Mouse (Mus musculus) T-cell, adult 2 months (primary cell): ENCODE results near the gene Ttll11.

Experiments
- DNase-seq: peaks from one replicate; pipeline ENCODE4 v3.0.0; 2022; ENCODE audit warnings: low spot score

The Ttll11 gene

GRCm38 (mm10) chr2:35899712-35900111 lies 80.0 kb downstream of the Ttll11 start:
- DNase-seq: no peak

- no peak for DNase-seq
These were observed 80.6 kb downstream of the Ttll11 start for GRCm38 (mm10) chr2:35899135-35899474.

GRCm38 (mm10) chr2:35898425-35899134 lies 81.1 kb downstream of the Ttll11 start:
- no peak for DNase-seq

DNA sequence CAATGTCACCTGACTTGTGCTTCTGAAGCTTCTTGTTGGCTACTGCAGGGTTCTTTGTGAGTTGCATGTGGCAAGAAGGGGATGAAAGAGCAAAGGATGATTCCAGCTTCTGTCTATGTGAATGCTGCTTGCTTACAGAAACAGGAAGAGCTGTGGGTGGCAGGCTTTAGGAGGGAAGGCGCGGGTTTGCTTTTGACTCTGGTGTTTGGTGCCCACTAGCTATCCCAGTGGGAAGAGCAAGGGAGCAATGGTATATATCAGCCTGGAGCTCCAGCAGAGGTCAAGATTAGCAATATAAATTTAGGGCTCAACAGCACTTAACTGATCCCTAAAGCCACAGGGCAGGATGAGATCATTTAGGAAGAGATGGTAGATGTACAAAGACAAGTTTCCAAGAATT lies 82.6 kb downstream of the Ttll11 start:
- DNase-seq: no peak

- DNase-seq: no peak
These were observed 85.2 kb downstream of the Ttll11 start for GRCm38 (mm10) chr2:35894512-35894911.

GRCm38 (mm10) chr2:35890635-35891034 lies 89.1 kb downstream of the Ttll11 start:
- DNase-seq: no peak

DNA sequence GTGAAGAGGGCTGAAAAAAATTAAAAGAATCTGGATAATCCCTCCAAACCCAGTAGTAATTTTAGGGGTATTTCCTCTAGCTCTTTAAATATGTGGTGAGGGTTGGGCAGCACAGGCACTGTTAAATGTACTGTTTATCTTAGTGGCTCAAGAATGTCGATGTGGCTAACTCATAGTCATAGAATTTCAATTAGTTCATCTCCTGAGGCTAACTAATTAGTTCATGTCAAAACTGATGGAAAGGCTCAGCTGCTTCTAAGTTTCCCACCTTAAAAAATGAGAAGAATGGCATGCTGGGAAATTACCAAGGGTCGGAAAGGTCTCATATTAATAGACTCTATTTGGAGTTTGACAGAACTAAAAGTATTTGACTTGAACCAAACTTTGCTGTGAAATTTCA lies 89.9 kb downstream of the Ttll11 start:
- no peak for DNase-seq

DNA sequence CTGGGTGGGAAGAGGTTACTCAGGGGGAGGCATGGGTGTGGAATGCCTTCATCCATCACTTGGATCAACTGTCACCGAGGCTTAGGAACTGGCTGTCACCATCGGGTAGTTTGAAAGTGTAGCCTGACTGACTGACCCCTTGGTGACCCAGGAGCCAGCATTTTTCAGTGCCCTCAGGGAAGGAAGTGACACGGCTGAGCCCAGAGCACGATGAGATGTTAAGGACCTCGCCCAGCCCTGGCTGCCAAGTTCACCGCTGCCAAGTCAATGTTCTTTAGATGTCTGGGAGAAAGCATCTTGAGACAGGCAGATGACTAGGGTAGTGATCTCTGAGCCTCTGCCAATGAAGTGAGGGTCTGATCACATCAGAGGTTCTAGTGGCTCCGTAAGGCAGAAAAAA lies 95.4 kb downstream of the Ttll11 start:
- no peak for DNase-seq

- no peak for DNase-seq
These were observed 97.3 kb downstream of the Ttll11 start for GRCm38 (mm10) chr2:35882336-35882987.

DNA sequence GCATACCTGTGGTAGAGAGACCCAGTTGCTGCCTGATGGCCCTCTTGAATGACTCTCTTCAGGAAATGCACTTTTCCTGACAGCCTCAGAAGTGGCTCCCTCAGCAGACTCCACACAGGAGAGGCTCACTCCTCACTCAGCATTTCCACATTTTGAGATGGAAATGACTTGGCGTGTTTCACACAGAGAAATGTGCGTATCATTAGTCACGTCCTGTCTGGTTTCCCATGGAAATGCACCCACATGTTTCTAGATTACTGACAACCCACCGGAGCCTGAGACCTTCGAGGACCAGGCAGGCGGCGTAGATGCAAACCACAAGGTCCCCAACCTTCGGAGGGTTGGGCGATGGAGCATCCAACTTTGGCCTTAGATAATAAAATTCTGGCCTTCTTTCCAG lies 97.8 kb downstream of the Ttll11 start:
- no peak for DNase-seq

GRCm38 (mm10) chr2:35880362-35880761 lies 99.4 kb downstream of the Ttll11 start:
- no peak for DNase-seq

DNA sequence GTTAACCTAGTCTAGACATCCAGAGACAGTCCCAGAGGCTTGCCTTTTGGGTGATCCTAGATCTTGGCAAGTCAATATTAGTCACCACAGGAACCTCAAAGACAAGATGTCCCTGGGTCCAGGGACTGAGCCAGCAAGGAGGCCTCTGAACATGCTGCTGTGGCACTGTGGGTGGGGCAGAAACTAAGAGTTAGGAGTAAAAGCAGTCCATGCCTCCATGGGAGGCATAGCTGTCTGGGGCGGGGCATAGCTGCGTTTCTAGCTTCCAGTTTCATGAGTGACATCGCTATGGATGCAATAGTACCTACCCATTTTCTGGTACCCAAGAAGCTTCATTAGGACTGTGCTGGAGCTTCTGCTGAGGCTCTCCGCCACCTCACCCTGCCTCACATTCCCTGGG lies 99.8 kb downstream of the Ttll11 start:
- DNase-seq: no peak

DNA sequence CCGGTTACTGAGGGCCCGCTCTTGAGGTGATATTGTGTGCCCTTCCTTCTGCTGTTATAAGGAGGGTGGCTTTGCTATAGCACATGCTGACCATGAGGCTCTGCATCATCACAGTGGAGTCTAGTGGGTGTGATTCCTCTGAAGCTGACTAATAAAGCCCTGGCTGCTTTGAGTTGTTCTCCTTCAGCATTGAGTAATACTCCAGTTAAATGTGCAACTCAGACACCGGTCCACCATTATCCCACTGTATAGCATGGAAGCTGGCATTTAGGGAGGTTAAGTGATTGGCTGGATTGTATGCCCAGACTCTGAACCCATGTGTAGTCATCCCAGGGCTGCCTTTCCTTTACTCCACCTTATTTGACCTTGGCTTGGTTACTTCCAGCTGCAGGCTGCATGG lies 101.2 kb downstream of the Ttll11 start:
- no peak for DNase-seq

GRCm38 (mm10) chr2:35875572-35875971 lies 104.1 kb downstream of the Ttll11 start:
- DNase-seq: no peak

- DNase-seq: no peak
These were observed 105.3 kb downstream of the Ttll11 start for GRCm38 (mm10) chr2:35874421-35874820.

- DNase-seq: no peak
These were observed 110.5 kb downstream of the Ttll11 start for GRCm38 (mm10) chr2:35869165-35869564.

DNA sequence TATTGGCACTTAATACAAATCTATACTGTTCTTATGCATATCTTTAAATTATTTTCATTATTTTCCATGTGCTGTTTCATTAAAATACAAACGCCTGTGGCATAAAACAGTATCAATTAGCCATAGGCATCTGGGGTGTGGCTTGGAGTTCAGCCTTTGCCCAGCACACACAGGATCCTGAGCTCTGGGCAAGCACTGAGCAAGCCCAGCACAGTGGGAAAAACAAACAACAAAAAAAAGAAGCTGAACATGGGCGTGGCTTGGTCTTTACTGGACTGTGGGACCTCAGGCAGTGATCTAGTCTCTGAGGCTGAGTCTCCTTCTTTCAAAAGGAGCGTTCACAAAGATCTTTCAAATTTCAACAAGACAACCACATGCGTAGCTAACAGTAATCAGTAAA lies 116.4 kb downstream of the Ttll11 start:
- DNase-seq: no peak

DNA sequence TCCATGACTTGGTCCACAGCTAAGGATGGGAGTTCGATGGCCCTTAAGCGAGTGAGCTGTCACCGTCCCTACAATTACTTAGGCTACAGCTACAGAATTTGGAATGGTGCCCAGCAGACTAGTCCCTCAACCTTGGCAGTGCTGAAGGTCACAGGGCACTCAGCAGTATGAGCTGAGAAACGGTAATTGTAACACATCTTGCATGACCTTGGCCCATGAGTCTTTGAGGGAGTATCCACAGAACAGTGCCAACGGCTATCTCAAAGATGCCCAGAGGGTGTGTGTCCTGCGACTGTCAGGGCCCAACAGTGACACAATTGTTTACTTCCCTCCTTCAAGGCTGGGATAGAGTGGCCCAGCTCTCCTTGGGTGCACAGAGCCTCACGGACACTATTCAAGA lies 118.5 kb downstream of the Ttll11 start:
- no peak for DNase-seq

DNA sequence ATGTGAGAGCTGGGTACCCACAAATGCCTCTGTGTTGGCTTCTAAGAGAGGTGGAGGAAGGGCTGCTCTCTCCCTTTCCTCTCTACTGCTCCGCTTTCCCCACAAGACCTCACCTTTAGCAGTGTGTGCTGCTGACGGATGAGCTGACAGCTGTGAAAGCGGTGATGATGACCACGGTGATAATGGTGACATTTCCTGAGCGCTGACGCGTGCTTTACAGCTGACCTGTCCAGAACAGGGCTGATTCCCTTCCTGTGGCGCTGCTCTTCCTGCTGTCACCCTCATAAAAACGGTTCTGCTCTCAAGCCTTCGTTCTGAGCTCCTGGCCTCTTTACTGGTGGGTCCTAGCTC lies 119.3 kb downstream of the Ttll11 start:
- no peak for DNase-seq

DNA sequence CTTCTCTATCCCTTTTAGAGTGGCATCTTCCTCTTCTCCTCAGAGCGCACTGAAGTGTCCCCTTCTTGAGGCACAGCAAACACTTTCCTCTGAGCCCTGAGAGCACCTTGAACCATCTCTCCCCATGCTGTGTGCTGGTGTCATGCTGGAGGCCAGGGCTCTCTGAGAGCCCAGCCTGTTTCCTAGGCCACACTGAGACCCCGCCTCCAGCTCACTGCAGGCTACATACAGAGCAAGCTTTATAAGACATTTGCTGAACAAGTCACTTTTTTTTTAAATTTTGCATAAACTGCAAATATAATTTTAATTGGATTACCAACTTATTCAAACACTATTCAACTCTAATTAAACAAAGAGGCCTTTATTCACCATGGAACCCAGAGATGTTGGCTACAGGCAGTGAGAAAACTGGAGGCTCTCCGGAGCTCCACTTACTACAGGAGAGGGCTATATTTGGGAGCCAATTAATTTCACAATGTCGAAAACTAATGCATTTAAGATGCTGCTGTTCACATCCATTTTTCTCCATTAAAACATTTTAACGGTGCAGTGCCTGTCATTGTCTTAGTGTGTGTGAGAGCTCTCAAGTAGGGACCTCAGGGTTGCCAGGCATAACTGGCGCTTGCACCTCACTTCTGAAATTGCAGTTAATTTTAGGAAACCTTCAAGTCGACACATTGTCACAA lies 119.9 kb downstream of the Ttll11 start:
- no peak for DNase-seq

- DNase-seq: no peak
These were observed 121.4 kb downstream of the Ttll11 start for GRCm38 (mm10) chr2:35858281-35858680.

GRCm38 (mm10) chr2:35856901-35857300 lies 122.8 kb downstream of the Ttll11 start:
- no peak for DNase-seq

GRCm38 (mm10) chr2:35854877-35855276 lies 124.8 kb downstream of the Ttll11 start:
- no peak for DNase-seq

DNA sequence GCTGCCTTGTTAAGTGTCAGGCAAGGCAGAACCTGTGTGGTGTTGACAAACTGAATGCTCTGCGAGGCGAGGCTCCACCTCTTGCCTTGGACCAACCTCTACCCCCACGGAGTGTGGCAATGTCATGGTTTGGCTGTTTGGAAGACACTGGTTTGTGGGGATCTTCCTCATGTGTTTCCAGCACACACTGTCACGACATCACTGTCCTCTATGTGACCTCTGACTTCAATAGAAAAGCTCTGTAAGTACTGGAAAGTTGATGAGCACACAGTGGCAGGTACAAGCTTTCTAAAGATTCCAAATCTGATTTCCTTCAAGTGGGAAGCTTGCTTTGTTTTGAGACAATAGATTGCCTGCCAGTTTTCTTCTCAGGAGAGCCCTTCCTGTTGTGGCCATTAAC lies 126.7 kb downstream of the Ttll11 start:
- no peak for DNase-seq
